Mouse (Mus musculus) cerebellum, adult 2 months (tissue): ENCODE measurements around the gene Sav1. TPM values are rescaled to one million over a fixed set of nuclear protein-coding genes. Genes with fewer than 3 reads are reported as not detected.
A peak's percentile ranks its signal among the peaks of the same experiment; 100 is the strongest.

Source experiments
- DNase-seq, 2 experiments: peaks; one replicate each; pipeline ENCODE4 v3.0.0; 2021
- H3K27ac ChIP-seq: fragments of 200-500 bp; 2 replicates; pipeline ENCODE4 v1.5.1; 2012; ENCODE audit warnings: low read length, control low read depth, inconsistent platforms; ENCODE audit not compliant: insufficient read depth
- H3K27me3 ChIP-seq: fragments of 200-500 bp; 2 replicates; pipeline ENCODE4 v1.6.1; 2012; ENCODE audit warnings: inconsistent platforms, mild to moderate bottlenecking, low read length, moderate library complexity; ENCODE audit not compliant: control insufficient read depth, insufficient read depth
- H3K4me1 ChIP-seq: fragments of 200-500 bp; 2 replicates; pipeline ENCODE4 v1.6.1; 2011; ENCODE audit warnings: low read length; ENCODE audit not compliant: control insufficient read depth, insufficient read depth
- H3K4me3 ChIP-seq: fragments of 200-500 bp; replicated peaks from 2 replicates; pipeline ENCODE3; 2011; ENCODE audit warnings: mild to moderate bottlenecking, low read depth, low read length, control low read depth; ENCODE audit not compliant: insufficient read depth
- CTCF ChIP-seq: fragments of 200-500 bp; IDR thresholded peaks from 2 replicates; pipeline ENCODE4 v1.5.1; 2011; ENCODE audit warnings: low read depth, mild to moderate bottlenecking, control low read depth, low read length, moderate library complexity, borderline replicate concordance; ENCODE audit not compliant: insufficient read depth
- POLR2A ChIP-seq: fragments of 200-500 bp; IDR thresholded peaks from 2 replicates; pipeline ENCODE4 v1.6.1; 2011; ENCODE audit warnings: low read length, control low read depth, borderline replicate concordance; ENCODE audit not compliant: insufficient read depth
- WGBS: fragments of 180-500 bp; shearing (Covaris S2); methylation state at CpG from one replicate; pipeline ENCODE4 v1.1.7; 2018; 5-methylcytosine and 5-hydroxymethylcytosine counted together
- polyA plus RNA-seq: library from polyadenylated mRNA; depleted of rRNA; stranded (reverse); fragments of >200 nt; gene quantifications from 2 replicates; pipeline ENCODE4 v1.2.3, GENCODE M21; 2012

Gene Sav1
- polyA plus RNA-seq, 1 experiment, result 20.8 TPM

DNA sequence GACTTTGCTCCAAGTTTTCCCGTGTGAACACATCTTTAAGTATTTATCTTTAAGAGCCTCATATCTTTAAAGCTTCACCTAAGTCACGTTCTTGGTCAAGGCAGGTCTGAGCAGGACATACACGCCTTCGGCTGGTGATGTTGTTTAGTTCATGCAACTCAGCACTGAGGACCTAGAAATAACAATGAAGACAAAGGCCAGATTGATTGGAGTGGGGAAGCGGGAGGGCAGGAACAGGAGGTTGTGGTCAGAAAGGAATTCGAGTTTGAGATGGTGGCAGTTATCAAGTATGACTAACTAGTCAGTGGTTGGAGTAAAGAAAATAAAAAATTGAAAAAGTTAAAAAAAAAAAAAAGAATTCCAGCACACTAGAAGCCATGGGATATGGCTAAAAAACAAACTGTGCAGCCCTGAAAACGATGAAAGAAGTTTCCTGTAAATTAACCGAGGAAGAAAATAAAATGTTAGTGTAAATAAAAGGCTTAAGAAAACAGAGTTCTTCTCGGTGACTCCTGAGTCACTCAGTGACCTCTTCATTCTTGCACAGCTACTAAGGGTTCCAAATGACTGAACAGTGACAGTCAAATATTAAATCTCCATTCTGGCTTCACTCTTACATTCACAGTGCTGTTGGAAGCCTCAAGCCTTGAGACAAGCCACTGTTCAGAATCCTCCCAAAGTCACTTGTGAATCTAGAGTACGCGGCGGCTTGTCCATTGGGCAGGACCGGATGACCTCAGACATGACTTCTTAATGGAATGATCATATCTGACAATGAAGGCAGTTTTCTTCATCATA is 11.6 kb upstream of the Sav1 start:
- no peak for DNase-seq
- TF ChIP-seq POLR2A (no peak), CTCF (no peak)
- Histone ChIP-seq H3K27me3 (no peaks in the 10 kb centered on the region), H3K4me1 (no peaks in the 10 kb centered on the region), H3K27ac (no peak overlapping the region), H3K4me3 (no peak overlapping the region)
- WGBS, result 87% methylated on average over 13 of the region's 13 CpGs

DNA sequence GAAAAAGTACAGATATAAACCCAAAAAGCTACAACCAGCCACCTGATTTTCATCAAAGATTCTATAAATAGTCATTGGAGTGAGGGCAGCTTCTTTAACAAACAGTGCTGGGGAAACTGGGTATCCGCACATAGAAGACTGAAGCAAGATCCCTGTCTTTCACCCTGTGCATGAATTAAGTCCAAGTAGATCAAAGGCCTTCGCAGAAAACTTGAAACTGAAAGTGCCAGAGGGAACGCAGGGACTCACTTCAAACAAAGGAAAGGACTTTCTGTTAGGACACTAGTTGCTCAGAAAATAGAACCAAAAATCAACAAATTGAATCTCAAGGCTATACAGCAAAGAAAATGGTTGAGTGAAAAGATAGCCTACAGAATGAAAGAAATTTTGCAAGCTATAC is 8.6 kb upstream of the Sav1 start:
- no peak overlapping the region for H3K27ac ChIP-seq
- 76% methylated on average over 3 of the region's 3 CpGs for WGBS
- no peak for TF ChIP-seq CTCF
- TF ChIP-seq POLR2A, result no peak
- no peak for DNase-seq
- H3K27me3 ChIP-seq, result no peaks in the 10 kb centered on the region
- no peaks in the 10 kb centered on the region for H3K4me1 ChIP-seq
- no peak overlapping the region for H3K4me3 ChIP-seq

- WGBS, result 1% methylated on average over 36 of the region's 36 CpGs
- peak in 1 of 2 experiments; percentile 40 for DNase-seq
Measured at GRCm38 (mm10) chr12:69986241-69986762, 500 bp downstream of the Sav1 start.

DNA sequence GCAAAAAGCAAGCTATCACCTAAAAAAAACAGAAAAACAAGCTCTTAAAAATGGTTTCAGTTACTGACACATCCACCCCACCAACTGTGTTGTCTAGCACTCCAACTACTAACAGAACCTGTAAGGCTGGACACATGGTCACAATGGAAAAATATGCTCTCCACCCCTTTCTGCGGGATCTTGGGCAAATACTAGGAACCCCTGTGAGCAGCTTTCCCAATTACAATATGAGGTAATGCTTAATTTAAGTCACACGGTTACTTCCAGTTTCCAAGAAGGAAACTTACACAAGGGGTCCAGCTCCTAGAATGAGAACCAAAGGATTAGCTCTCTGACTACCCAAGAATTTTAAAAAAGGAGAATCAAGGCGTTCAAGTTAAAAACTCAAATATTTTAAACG is 1.3 kb downstream of the Sav1 start:
- Histone ChIP-seq H3K4me3 (no peak overlapping the region), H3K27ac (no peak overlapping the region), H3K4me1 (no peaks in the 10 kb centered on the region), H3K27me3 (no peaks in the 10 kb centered on the region)
- TF ChIP-seq CTCF, result no peak
- no peak for TF ChIP-seq POLR2A
- WGBS, result 22% methylated on average over 4 of the region's 4 CpGs
- DNase-seq, result no peak

More at GRCm38 (mm10) chr12:69986241-69986762, 500 bp downstream of the Sav1 start:
- Histone ChIP-seq H3K4me3 (peak overlapping the region; percentile 82), H3K27ac (no peak overlapping the region; the same call in 1 of the 2 replicates), H3K4me1 (no peaks in the 10 kb centered on the region), H3K27me3 (no peaks in the 10 kb centered on the region)
- TF ChIP-seq CTCF (no peak), POLR2A (no peak)

DNA sequence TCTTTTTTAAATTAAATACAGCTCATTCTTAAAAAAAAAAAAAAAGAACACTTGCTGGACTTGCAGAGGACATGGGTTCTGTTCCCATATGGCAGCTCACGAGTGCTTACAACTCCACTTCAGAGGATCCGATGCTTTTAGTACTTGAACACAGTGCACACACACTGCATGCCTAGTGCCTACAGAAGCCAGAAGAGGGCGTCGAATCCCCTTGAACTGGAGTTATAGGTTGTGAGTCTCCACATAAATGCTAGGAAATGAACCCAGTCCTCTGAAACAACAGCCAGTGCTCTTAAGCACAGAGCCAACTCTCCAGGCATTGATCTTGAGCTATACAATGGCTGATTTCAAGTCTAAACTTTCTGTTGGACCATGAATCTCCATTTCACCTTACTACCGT is 3.9 kb downstream of the Sav1 start:
- DNase-seq, result no peak
- Histone ChIP-seq H3K27ac (no peak overlapping the region), H3K4me1 (no peaks in the 10 kb centered on the region), H3K27me3 (no peaks in the 10 kb centered on the region), H3K4me3 (no peak overlapping the region)
- TF ChIP-seq POLR2A (no peak), CTCF (peak; percentile 16; the same call in 1 of the 2 replicates)
- WGBS, result 66% methylated on average over 5 of the region's 5 CpGs

DNA sequence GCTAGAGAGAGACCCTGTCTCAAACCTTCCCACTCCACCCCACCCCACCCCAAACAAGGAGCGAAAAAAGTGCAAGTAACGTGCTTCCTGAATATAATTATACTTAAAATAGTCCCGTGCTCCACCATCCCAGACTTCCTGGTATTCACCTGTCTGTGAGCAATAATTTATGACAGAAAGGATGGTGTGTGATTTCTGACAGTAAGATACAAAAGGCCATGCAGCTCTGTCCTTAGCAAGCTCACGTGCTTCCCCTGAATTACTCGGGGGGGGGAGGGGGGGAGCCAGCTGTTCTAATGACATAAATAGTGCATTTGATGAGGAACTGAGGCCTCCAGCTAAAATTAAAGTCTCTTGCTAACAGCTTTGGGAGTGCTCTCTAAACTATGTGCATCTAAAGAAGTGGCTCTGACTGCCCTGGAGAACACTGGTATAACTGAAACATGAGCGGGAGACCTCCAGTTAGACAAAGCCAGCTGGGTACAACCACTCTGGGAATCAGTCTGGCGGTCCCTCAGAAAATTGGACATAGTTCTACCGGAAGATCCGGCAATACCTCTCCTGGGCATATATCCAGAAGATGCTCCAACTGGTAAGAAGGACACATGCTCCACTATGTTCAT is 9.3 kb downstream of the Sav1 start:
- H3K4me3 ChIP-seq, result no peak overlapping the region
- TF ChIP-seq CTCF (no peak), POLR2A (no peak)
- DNase-seq, result no peak
- no peak overlapping the region for H3K27ac ChIP-seq
- H3K4me1 ChIP-seq, result peaks cover 4% of the 10 kb centered on the region; the same call in 1 of the 2 replicates
- 35% methylated on average over 9 of the region's 9 CpGs for WGBS
- H3K27me3 ChIP-seq, result no peaks in the 10 kb centered on the region

DNA sequence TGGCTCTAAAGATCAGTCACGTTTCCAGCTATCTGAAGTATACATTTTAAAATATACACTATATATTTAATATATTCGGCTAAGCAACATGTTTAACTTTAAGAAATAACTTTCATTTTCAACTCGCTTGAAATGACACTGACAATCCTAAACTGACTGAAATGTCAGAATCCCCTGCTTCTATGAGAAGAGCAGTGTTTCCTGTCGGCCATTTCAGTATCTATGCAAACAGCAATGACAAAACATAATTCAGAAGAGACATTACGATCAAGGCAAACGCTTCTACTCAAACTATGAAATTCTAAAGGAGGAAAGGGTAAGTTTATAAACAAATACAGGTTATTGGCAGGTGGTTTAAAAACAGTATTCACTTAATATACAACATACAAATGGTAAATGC is 10.1 kb downstream of the Sav1 start:
- Histone ChIP-seq H3K4me3 (no peak overlapping the region), H3K27me3 (no peaks in the 10 kb centered on the region), H3K4me1 (peaks cover 4% of the 10 kb centered on the region; the same call in 1 of the 2 replicates), H3K27ac (no peak overlapping the region)
- no peak for TF ChIP-seq POLR2A
- TF ChIP-seq CTCF, result no peak
- WGBS, result 87% methylated on average over 6 of the region's 6 CpGs
- DNase-seq, result no peak
